Mouse (Mus musculus): ENCODE data around the gene Gm45234. TPM values are rescaled to one million over a fixed set of nuclear protein-coding genes. Genes with fewer than 3 reads are reported as not detected.

Gm45234 gene
- polyA plus RNA-seq, 1 experiment from 2014 or later, result not detected

DNA sequence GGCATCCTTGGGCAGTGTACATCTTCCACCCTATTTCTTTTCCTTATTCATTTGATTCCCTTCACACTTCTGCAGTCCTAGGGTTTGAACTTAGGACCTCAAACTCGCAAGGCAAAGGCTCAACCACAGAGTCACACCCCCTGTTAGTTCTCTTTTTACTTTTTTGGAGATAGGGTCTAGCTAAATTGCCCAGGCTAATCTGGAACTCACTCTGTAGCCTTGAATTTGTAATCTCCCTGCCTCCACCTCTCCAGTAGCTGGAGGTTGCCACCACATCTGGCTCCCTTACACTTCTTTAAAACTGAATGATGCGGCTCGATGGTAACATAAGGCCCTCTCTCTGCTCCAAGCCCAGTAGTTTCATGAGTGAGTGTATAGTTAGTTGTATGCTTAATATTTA lies 21.4 kb downstream of the Gm45234 start:
- Histone ChIP-seq H3K9me3 (no peaks in the 10 kb centered on the region), H3K4me2 (replicated peaks) (no peak overlapping the region), H3K9ac (replicated peaks) (no peak overlapping the region), H3K36me3 (no peaks in the 10 kb centered on the region), H3K4me3 (no peak overlapping the region), H3K27ac (replicated peaks) (no peak overlapping the region), H3K4me1 (peaks cover 11% of the 10 kb centered on the region), H3K27me3 (no peaks in the 10 kb centered on the region)
- no peak for ATAC-seq (replicated peaks)
- WGBS, result 92% methylated on average over 3 of the region's 3 CpGs

DNA sequence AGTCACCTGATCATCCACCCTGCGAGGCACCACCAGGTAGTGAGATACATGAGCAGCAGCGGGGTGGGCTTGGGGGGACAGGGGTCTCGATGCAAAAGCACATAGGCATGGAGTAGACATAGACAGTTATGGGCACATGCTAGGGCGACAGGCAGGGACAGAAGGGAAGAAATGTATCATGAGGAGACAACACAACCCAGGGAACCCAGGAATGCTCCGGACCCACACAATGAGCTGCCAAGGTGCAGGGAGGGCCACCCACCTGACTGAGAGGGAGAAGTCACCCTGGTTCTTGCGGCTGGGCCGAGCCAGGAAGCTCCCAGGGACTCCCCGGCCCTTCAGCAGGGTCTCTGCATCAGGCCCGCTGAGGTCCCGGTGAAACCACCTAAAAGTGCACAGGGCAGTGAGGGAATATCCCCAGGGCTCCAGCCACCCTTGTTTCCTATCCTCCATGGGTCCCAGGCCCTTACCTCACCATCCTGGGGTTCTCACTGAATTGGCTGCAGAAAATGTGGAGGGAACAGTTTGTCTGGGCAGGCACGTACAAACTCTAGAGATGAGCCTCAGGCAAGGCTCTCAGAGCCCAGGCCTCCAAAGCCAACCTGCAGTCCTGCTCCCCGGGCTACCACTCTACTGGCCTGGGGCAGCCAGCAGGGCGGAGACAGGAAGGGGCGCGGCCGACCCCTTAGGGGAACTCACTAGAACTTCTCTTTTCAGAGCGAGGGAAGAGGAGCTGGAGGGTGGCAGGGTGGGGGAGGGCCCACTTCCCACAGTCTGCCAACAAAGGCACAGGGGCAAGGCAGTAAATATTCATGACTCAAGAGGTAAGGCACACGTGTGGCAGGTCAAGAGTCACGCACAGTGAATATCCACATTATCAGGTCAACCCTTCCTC lies 23.1 kb downstream of the Gm45234 start:
- no peaks in the 10 kb centered on the region for H3K9me3 ChIP-seq
- no peaks in the 10 kb centered on the region for H3K36me3 ChIP-seq
- no peak overlapping the region for H3K9ac ChIP-seq (replicated peaks)
- H3K27ac ChIP-seq (replicated peaks), result no peak overlapping the region
- no peak overlapping the region for H3K4me3 ChIP-seq
- no peaks in the 10 kb centered on the region for H3K4me1 ChIP-seq
- no peak overlapping the region for H3K4me2 ChIP-seq (replicated peaks)
- ATAC-seq (replicated peaks), result no peak
- H3K27me3 ChIP-seq, result no peaks in the 10 kb centered on the region
- WGBS, result 58% methylated on average over 19 of the region's 19 CpGs

DNA sequence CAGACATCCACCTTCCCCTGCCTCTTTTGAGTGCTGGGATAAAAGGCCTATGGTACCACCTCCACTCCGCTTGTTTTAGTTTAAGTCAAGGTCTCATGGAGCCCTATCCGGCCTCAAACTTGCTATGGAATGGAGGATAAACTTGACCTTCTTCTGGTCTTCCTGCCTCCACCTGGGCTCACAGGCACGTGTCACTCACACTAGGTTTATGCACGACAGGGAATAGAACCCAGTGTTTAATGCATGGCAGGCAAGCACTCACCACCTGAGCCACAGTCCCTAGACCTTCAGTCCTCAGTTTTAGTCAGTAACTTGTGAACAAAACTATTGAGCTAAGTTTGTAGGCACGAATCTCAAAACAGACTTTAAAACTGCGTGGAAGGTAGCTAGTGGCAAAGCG lies 24.8 kb downstream of the Gm45234 start:
- H3K9me3 ChIP-seq, result no peaks in the 10 kb centered on the region
- 86% methylated on average over 7 of the region's 7 CpGs for WGBS
- no peaks in the 10 kb centered on the region for H3K36me3 ChIP-seq
- no peak overlapping the region for H3K9ac ChIP-seq (replicated peaks)
- H3K4me1 ChIP-seq, result no peaks in the 10 kb centered on the region
- H3K27me3 ChIP-seq, result no peaks in the 10 kb centered on the region
- ATAC-seq (replicated peaks), result no peak
- H3K4me2 ChIP-seq (replicated peaks), result no peak overlapping the region
- no peak overlapping the region for H3K4me3 ChIP-seq
- no peak overlapping the region for H3K27ac ChIP-seq (replicated peaks)

DNA sequence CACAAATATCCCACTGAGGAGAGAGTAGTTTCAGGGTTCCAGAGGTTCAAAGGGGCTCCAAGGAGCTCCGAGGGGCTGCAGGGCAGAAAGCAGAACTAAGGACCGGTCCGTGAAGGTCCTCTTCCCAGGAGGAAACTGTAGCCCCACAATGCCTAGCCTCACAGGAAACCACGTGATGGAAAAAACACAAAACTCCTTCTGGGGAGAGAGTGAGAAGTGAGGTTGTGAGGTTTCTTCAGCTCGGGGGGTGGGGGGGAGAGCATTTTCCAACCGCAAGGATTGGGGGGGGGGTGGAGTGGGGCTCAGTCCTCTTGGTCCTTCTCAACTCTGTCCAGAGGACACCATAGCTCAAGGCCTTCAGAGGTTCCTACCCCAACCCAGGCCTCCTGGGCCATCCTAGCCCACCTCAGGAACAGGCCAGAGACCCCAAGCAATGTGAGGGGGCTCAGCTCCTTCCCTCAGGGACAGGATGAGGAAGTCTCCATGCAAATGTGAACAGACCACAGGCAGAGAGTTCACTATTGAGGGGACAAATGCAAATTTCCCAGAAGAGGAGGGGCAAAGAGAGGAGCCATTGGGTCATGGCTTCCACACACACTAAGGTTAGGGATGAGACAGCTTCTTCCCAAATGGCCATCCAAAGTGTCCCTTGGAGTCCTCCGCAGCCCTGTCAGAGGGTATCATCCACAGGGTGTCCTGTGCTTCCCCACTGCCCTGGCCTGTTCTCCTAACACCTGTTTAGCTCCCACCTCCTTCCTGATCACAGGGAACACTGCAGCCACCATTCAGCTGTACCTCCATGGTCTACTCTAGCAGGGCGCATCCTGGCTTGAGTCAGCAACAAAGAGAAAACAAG lies 25.7 kb downstream of the Gm45234 start:
- Histone ChIP-seq H3K9ac (replicated peaks) (no peak overlapping the region), H3K4me3 (no peak overlapping the region), H3K4me1 (no peaks in the 10 kb centered on the region), H3K27me3 (no peaks in the 10 kb centered on the region), H3K9me3 (no peaks in the 10 kb centered on the region), H3K4me2 (replicated peaks) (no peak overlapping the region), H3K36me3 (no peaks in the 10 kb centered on the region), H3K27ac (replicated peaks) (no peak overlapping the region)
- no peak for ATAC-seq (replicated peaks)
- WGBS, result 90% methylated on average over 8 of the region's 8 CpGs

DNA sequence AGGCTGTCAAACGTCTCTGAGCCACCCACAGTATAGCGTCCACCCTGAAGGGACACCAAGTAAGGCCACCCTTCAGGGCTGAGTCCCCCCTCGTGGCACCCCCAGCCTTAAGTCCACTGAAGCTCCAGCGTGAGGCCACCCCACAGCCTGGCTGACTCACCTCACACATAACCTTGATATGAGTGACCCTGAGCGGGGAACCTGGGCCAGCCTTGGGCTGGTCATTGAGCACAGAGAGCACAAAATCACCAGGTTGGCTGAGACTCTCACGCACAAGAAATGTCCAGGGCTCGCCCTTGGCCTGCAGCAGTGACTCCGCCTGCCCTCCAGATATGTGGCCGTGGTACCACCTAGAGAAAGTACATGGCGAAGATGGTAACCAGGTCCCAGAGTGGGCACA lies 27.2 kb downstream of the Gm45234 start:
- Histone ChIP-seq H3K4me2 (replicated peaks) (no peak overlapping the region), H3K27me3 (no peaks in the 10 kb centered on the region), H3K27ac (replicated peaks) (no peak overlapping the region), H3K4me1 (no peaks in the 10 kb centered on the region), H3K9me3 (no peaks in the 10 kb centered on the region), H3K9ac (replicated peaks) (no peak overlapping the region), H3K4me3 (no peak overlapping the region), H3K36me3 (no peaks in the 10 kb centered on the region)
- no peak for ATAC-seq (replicated peaks)
- whole genome bisulfite sequencing, result 88% methylated on average over 10 of the region's 10 CpGs

DNA sequence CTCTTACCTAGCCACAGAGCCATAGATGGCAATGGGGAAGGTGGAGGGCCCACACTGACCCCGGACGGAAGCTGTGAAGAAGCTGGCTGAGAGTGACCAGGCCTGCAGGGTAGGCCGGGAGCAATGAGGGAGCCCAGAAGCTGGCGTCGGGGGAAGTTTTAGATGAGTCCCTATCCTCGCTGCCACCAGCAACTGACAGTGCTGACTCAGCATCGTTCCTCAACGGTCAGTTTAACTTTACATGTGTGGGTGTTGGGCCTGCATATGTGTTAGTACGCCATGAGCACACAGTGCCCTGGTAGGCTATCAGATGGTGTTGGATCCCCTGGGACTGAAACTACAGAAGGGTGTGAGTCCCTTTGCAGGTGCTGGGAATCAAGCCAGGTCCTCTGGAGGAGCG lies 31.3 kb downstream of the Gm45234 start:
- Histone ChIP-seq H3K36me3 (no peaks in the 10 kb centered on the region), H3K4me3 (no peak overlapping the region), H3K27me3 (no peaks in the 10 kb centered on the region), H3K27ac (replicated peaks) (no peak overlapping the region), H3K4me2 (replicated peaks) (no peak overlapping the region), H3K9me3 (no peaks in the 10 kb centered on the region), H3K9ac (replicated peaks) (no peak overlapping the region), H3K4me1 (no peaks in the 10 kb centered on the region)
- no peak for ATAC-seq (replicated peaks)
- WGBS, result 90% methylated on average over 10 of the region's 10 CpGs

DNA sequence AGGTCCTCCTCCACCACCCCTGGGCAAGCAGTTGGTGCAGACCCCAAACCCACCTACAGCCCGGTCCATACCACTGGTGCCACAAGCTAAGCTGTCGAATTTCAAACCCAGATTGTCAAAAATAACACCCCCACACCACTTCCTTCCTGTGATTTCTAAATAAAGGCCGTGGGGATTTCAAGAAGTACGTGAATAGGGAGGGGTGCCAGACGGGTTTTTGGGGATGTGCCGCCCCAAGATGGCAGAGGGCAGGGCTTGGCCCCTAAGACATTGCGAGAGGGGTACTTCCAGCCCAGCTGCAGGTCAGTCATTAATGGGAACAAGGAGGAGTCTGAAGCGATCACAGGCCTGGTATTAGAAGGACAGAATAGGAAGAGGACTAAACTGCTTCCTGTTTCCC lies 32.3 kb downstream of the Gm45234 start:
- ATAC-seq (replicated peaks), result no peak
- WGBS, result 85% methylated on average over 8 of the region's 8 CpGs
- Histone ChIP-seq H3K4me3 (no peak overlapping the region), H3K27me3 (no peaks in the 10 kb centered on the region), H3K4me2 (replicated peaks) (no peak overlapping the region), H3K36me3 (no peaks in the 10 kb centered on the region), H3K27ac (replicated peaks) (no peak overlapping the region), H3K9ac (replicated peaks) (no peak overlapping the region), H3K9me3 (no peaks in the 10 kb centered on the region), H3K4me1 (no peaks in the 10 kb centered on the region)

DNA sequence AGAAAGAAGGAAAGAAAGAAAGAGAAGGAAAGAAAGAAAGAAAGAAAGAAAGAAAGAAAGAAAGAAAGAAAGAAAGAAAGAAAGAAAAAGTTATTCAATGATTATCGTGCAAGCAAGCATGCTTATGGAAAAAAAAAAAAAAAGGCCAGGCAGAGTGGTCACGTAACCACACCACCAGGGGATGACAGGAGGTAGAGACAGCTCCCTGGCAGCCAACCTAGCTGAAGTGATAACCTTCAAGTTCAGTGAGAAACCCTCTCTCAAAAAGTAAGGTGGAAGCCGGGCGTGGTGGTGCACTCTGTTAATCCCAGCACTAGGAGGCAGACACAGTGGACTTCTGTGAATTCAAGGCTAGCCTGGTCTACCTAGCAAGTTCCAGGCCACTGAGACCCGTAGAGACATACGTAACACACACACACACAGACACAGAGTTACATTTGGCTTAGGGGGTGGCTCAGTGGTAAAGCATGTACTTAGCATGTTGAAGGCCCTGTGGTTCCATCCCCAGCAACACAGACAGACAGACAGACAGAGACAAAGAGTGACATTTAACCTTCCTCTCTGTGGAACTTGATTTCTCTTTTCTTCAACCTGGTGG lies 32.8 kb downstream of the Gm45234 start:
- Histone ChIP-seq H3K27ac (replicated peaks) (no peak overlapping the region), H3K9me3 (no peaks in the 10 kb centered on the region), H3K9ac (replicated peaks) (no peak overlapping the region), H3K36me3 (no peaks in the 10 kb centered on the region), H3K4me3 (no peak overlapping the region), H3K27me3 (no peaks in the 10 kb centered on the region), H3K4me1 (no peaks in the 10 kb centered on the region), H3K4me2 (replicated peaks) (no peak overlapping the region)
- no peak for ATAC-seq (replicated peaks)
- WGBS, result 84% methylated on average over 6 of the region's 6 CpGs

DNA sequence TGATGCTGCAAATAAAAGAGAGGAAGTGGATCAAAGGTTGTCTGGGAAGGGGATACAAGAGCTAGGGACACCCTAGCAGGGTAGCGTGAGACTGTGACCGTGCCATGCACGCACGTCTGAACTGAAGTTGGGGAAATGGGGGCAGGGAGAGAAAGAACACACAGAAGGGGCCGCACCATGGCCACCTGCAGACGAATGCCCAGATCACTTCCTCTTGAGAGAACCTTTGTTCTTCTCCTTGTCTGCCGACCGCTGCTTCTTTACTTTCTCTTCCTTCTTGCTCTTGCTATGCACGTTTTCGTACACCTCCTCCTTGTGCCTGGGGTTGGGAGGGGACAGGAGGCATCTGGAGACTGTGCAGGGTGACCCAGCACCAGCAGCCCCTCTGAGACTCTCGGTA lies 34.9 kb downstream of the Gm45234 start:
- Histone ChIP-seq H3K27me3 (no peaks in the 10 kb centered on the region), H3K9me3 (no peaks in the 10 kb centered on the region), H3K36me3 (peaks cover 19% of the 10 kb centered on the region), H3K27ac (replicated peaks) (no peak overlapping the region), H3K9ac (replicated peaks) (no peak overlapping the region), H3K4me1 (no peaks in the 10 kb centered on the region), H3K4me3 (no peak overlapping the region), H3K4me2 (replicated peaks) (no peak overlapping the region)
- WGBS, result 52% methylated on average over 11 of the region's 11 CpGs
- no peak for ATAC-seq (replicated peaks)

DNA sequence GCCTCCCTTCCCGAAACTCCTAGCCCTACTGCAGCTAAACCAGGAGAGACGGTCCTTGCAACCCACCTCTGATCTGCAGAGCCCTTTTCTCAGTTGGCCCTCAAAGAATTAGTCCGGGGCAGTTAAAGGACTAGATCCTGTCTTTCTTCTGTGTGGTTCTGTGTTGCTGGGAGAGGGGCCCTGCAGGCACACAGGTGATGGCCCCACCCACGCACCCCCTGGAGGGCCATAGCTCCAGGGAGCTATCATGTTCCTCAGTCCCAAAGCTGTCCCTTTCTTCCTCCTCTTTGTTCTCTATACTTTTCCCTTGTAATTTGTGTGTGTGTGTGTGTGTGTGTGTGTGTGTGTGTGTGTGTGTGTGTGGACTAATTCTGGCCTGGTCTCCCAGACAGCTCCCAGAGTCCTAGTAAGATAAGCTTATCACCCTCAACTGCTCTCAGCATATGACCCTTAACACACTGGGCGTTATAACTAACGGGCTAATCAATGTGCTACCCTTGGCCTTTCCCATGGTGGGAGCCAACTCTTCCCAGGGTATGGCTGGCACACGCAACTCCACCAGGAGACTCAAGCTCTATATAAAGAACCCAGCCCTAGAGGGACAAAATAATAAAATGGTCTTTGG lies 36.4 kb downstream of the Gm45234 start:
- ATAC-seq (replicated peaks), result no peak
- Histone ChIP-seq H3K4me3 (no peak overlapping the region), H3K4me2 (replicated peaks) (no peak overlapping the region), H3K36me3 (peaks cover 32% of the 10 kb centered on the region), H3K27ac (replicated peaks) (no peak overlapping the region), H3K9me3 (no peaks in the 10 kb centered on the region), H3K27me3 (no peaks in the 10 kb centered on the region), H3K9ac (replicated peaks) (no peak overlapping the region), H3K4me1 (no peaks in the 10 kb centered on the region)
- 72% methylated on average over 7 of the region's 7 CpGs for WGBS

DNA sequence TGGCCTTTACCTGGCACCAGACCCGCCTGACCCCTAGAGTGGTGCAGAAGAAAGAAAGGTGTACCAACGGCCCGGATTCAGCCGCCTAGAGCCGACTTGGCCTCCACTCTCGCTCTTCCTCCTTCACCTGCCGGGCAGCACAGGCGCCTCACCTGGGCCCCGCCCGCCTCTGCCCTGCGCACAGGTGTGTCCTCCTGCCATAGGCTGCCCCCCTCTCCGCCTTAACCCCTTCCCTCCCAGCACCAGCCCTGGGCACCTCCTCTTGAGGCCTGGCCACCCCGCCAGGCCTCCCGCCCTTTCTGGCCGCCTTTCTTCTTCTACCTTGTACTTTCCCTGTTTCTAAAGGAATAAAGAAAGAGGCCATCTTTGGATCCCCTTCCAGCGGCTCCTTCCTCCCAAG lies 37.1 kb downstream of the Gm45234 start:
- ATAC-seq (replicated peaks), result no peak
- H3K4me2 ChIP-seq (replicated peaks), result no peak overlapping the region
- WGBS, result 57% methylated on average over 16 of the region's 16 CpGs
- H3K9me3 ChIP-seq, result no peaks in the 10 kb centered on the region
- no peak overlapping the region for H3K4me3 ChIP-seq
- H3K27ac ChIP-seq (replicated peaks), result no peak overlapping the region
- peaks cover 7% of the 10 kb centered on the region for H3K4me1 ChIP-seq
- no peak overlapping the region for H3K9ac ChIP-seq (replicated peaks)
- peaks cover 39% of the 10 kb centered on the region for H3K36me3 ChIP-seq
- no peaks in the 10 kb centered on the region for H3K27me3 ChIP-seq

DNA sequence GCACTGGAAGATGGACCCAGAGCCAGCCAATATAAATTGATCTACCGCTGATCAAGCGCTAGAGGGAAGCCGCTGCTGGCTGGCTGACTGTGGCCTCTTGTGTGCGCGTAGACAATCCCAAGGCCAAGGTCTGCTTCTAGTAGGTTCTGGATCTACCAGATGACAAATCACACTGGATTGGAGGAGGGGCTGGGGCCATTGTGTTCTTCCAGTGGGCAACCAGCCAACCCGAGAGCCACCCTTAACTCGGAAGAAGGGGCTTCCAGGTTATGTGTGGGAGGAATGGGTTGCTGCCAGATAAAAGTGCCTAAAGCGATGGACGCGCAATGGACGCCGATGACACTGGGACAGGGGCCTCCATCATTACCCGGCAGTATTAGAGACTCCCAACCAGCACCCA lies 37.9 kb downstream of the Gm45234 start:
- H3K4me1 ChIP-seq, result peaks cover 14% of the 10 kb centered on the region
- no peak overlapping the region for H3K4me2 ChIP-seq (replicated peaks)
- H3K9me3 ChIP-seq, result no peaks in the 10 kb centered on the region
- no peak for ATAC-seq (replicated peaks)
- H3K9ac ChIP-seq (replicated peaks), result no peak overlapping the region
- H3K36me3 ChIP-seq, result peaks cover 39% of the 10 kb centered on the region
- 81% methylated on average over 13 of the region's 13 CpGs for WGBS
- no peaks in the 10 kb centered on the region for H3K27me3 ChIP-seq
- H3K4me3 ChIP-seq, result no peak overlapping the region
- H3K27ac ChIP-seq (replicated peaks), result no peak overlapping the region

Data from forebrain, embryonic 15.5 days (tissue).